Mouse (Mus musculus) bone marrow macrophage, adult 2 months (primary cell): ENCODE data around the gene Plrg1.

Experiments used
- CTCF ChIP-seq: IDR thresholded peaks from 2 replicates; pipeline ENCODE4 v1.5.1; 2012; ENCODE audit warnings: low read depth, mild to moderate bottlenecking, low read length, moderate library complexity
- POLR2A ChIP-seq: IDR thresholded peaks from 2 replicates; pipeline ENCODE4 v1.6.1; 2012; ENCODE audit warnings: mild to moderate bottlenecking, low read depth, low read length, borderline replicate concordance

- TF ChIP-seq POLR2A (no peak), CTCF (no peak)
Measured at GRCm38 (mm10) chr3:83111485-83112261, 56.4 kb downstream of the Plrg1 start.
